Mouse (Mus musculus): ENCODE results near the gene Dolpp1. TPM values are rescaled to one million over a fixed set of nuclear protein-coding genes. Genes with fewer than 3 reads are reported as not detected.

Gene Dolpp1
- total and polyA plus RNA-seq, 2 experiments from 2014 or later: 44.7 to 92.4 TPM

GRCm38 (mm10) chr2:30408452-30409100 lies 16.5 kb downstream of the Dolpp1 start:
- Histone ChIP-seq H3K27me3 (ENCODE audit: insufficient read depth, low read length) (no peaks in the 10 kb centered on the region), H3K9ac (no peak overlapping the region), H3K36me3 (ENCODE audit: insufficient read depth) (peaks cover 80% of the 10 kb centered on the region), H3K4me3 (ENCODE audit: low read depth, low read length) (no peak overlapping the region), H3K27ac (ENCODE audit: low read depth, low read length) (no peak overlapping the region), H3K4me2 (ENCODE audit: low read depth) (no peak overlapping the region), H3K9me3 (ENCODE audit: low read length) (no peaks in the 10 kb centered on the region), H3K4me1 (ENCODE audit: insufficient read depth) (no peaks in the 10 kb centered on the region)
- ATAC-seq: no peak
- TF ChIP-seq CTCF (IDR thresholded peaks at IDR 0.05; ENCODE audit: low read depth): no peak
- DNase-seq: no peak
- WGBS: 88% methylated on average over 8 of the region's 8 CpGs

- Histone ChIP-seq H3K27me3 (ENCODE audit: insufficient read depth, low read length) (no peaks in the 10 kb centered on the region), H3K9ac (no peak overlapping the region), H3K9me3 (ENCODE audit: low read length) (no peaks in the 10 kb centered on the region), H3K4me2 (ENCODE audit: low read depth) (no peak overlapping the region), H3K4me1 (ENCODE audit: insufficient read depth) (peaks cover 7% of the 10 kb centered on the region), H3K4me3 (ENCODE audit: low read depth, low read length) (no peak overlapping the region), H3K27ac (ENCODE audit: low read depth, low read length) (no peak overlapping the region), H3K36me3 (ENCODE audit: insufficient read depth) (peaks cover 71% of the 10 kb centered on the region)
- ATAC-seq (no peak), DNase-seq (no peak)
- TF ChIP-seq CTCF (IDR thresholded peaks at IDR 0.05; ENCODE audit: low read depth): no peak
- WGBS: 87% methylated on average over 5 of the region's 5 CpGs
These were observed 17.6 kb downstream of the Dolpp1 start for GRCm38 (mm10) chr2:30409454-30410176.

DNA sequence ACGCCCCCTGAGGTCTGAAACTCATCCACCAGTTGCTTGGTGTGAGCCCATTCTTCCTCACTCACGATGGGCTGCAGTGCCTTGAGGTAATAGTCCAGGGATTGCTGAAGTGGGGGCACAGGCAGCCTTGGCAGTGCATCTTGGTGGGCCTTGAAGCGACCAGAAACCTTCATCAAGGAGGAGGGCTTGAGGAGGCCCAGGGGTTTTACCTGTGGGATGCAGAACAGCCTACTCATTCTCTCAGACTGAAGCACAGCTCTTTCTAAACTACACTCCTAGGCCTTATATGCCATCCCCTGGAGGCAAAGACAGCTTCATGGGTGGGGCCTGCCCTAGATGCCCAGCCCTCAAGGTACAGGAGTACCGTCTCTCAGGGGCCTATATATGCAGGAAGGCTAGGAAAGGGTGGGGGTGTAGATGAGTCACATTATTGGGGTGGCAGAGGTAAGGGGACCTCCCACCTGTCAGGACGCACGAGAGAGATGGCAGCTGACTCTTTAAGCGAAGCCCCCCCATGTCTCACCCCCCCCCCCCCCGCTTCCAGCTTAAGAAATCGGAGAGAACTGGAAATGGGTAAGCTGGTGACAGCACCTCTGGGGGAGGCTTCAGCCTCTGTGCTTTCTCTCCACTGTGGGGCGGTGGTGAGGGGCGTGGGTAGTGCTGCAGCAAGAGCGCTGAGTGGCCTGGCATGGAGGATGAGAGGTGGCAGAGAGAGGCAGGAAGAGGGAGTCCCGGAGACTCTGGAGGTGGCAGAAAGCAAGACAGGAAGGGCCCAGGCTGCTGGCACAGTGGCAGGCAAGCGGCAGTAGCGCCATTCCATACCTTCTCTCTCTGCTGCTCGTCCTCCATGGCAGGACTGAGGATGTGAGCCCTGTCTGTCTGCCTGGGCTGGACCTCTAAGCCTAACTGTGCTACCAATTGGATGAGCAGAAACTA lies 21.3 kb downstream of the Dolpp1 start:
- Histone ChIP-seq H3K4me3 (ENCODE audit: low read depth, low read length) (no peak overlapping the region), H3K9me3 (ENCODE audit: low read length) (no peaks in the 10 kb centered on the region), H3K36me3 (ENCODE audit: insufficient read depth) (peaks cover 36% of the 10 kb centered on the region), H3K27ac (ENCODE audit: low read depth, low read length) (no peak overlapping the region), H3K9ac (peak overlapping the region; percentile 18; the same call in 1 of the 2 replicates), H3K4me2 (ENCODE audit: low read depth) (peak overlapping the region; percentile 85; the same call in 1 of the 2 replicates), H3K27me3 (ENCODE audit: insufficient read depth, low read length) (no peaks in the 10 kb centered on the region), H3K4me1 (ENCODE audit: insufficient read depth) (peaks cover 11% of the 10 kb centered on the region)
- ATAC-seq: no peak
- WGBS: 66% methylated on average over 16 of the region's 16 CpGs
- DNase-seq: no peak
- TF ChIP-seq CTCF (IDR thresholded peaks at IDR 0.05; ENCODE audit: low read depth): 0 out of 2 replicates have a peak, but pooled peaks have one; percentile 3

DNA sequence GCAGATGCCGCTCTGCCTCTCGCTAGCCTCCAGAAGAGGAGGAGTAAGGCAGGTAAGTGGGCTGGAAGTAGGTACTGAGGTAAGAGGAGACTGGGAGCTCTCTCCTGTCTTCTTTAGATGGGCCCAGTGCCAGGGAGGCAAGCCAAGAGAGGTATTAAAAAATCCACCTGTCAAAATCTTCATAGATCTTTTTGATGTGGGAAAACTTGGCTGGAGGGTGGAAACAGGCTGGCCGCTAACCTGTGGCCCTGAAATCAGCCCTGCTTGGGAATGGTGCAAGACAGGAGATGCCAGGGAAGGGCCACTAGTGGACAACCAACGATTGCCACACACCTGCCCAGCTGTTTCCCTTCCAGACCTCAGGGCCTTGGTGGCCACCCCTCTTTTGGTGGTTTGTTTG lies 22.0 kb downstream of the Dolpp1 start:
- H3K4me3 ChIP-seq (ENCODE audit: low read depth, low read length): no peak overlapping the region
- no peak for TF ChIP-seq CTCF (IDR thresholded peaks at IDR 0.05; ENCODE audit: low read depth)
- no peak for ATAC-seq

GRCm38 (mm10) chr2:30414681-30415080 lies 22.6 kb downstream of the Dolpp1 start:
- Histone ChIP-seq H3K27me3 (ENCODE audit: insufficient read depth, low read length) (no peaks in the 10 kb centered on the region), H3K4me1 (ENCODE audit: insufficient read depth) (peaks cover 16% of the 10 kb centered on the region), H3K4me2 (ENCODE audit: low read depth) (peak overlapping the region; percentile 85), H3K9me3 (ENCODE audit: low read length) (no peaks in the 10 kb centered on the region), H3K27ac (ENCODE audit: low read depth, low read length) (no peak overlapping the region; the same call in 1 of the 2 replicates), H3K9ac (peak overlapping the region; percentile 90), H3K36me3 (ENCODE audit: insufficient read depth) (peaks cover 23% of the 10 kb centered on the region), H3K4me3 (ENCODE audit: low read depth, low read length) (peak overlapping the region; percentile 85)
- ATAC-seq (no peak), DNase-seq (peak; percentile 24)
- WGBS: 43% methylated on average over 5 of the region's 5 CpGs
- no peak for TF ChIP-seq CTCF (IDR thresholded peaks at IDR 0.05; ENCODE audit: low read depth)

More for the DNA sequence above, 22.0 kb downstream of the Dolpp1 start:
- Histone ChIP-seq H3K4me1 (ENCODE audit: insufficient read depth) (peaks cover 13% of the 10 kb centered on the region), H3K4me2 (ENCODE audit: low read depth) (peak overlapping the region; percentile 85), H3K36me3 (ENCODE audit: insufficient read depth) (peaks cover 29% of the 10 kb centered on the region), H3K9me3 (ENCODE audit: low read length) (no peaks in the 10 kb centered on the region), H3K27ac (ENCODE audit: low read depth, low read length) (no peak overlapping the region), H3K27me3 (ENCODE audit: insufficient read depth, low read length) (no peaks in the 10 kb centered on the region), H3K9ac (0 out of 2 replicates have a peak overlapping the region, but pooled peaks have one; percentile 90)
- no peak for DNase-seq
- WGBS: 87% methylated on average over 4 of the region's 4 CpGs

GRCm38 (mm10) chr2:30415157-30415935 lies 23.3 kb downstream of the Dolpp1 start, which contains the start of gene Crat:
Gene Crat (minus strand): TSS chr2:30415813.
- peak; percentile 79 for ATAC-seq
- WGBS: 3% methylated on average over 58 of the region's 58 CpGs
- Histone ChIP-seq H3K9ac (peak within 1 kb of the TSS; percentile 90), H3K27ac (ENCODE audit: low read depth, low read length) (peak within 1 kb of the TSS; percentile 97), H3K4me2 (ENCODE audit: low read depth) (peak within 1 kb of the TSS; percentile 85), H3K4me3 (ENCODE audit: low read depth, low read length) (peak within 1 kb of the TSS; percentile 85), H3K9me3 (ENCODE audit: low read length) (no peaks in the 10 kb centered on the region), H3K4me1 (ENCODE audit: insufficient read depth) (peaks cover 16% of the 10 kb centered on the region), H3K27me3 (ENCODE audit: insufficient read depth, low read length) (no peaks in the 10 kb centered on the region), H3K36me3 (ENCODE audit: insufficient read depth) (peaks cover 17% of the 10 kb centered on the region)
- no peak for DNase-seq
- no peak for TF ChIP-seq CTCF (IDR thresholded peaks at IDR 0.05; ENCODE audit: low read depth)
